Mouse (Mus musculus): Measurements from ENCODE around the gene Elmod3. TPM values are rescaled to one million over a fixed set of nuclear protein-coding genes. Genes with fewer than 3 reads are reported as not detected.

The Elmod3 gene
- polyA plus RNA-seq, 1 experiment from 2014 or later = 17.0 TPM

DNA sequence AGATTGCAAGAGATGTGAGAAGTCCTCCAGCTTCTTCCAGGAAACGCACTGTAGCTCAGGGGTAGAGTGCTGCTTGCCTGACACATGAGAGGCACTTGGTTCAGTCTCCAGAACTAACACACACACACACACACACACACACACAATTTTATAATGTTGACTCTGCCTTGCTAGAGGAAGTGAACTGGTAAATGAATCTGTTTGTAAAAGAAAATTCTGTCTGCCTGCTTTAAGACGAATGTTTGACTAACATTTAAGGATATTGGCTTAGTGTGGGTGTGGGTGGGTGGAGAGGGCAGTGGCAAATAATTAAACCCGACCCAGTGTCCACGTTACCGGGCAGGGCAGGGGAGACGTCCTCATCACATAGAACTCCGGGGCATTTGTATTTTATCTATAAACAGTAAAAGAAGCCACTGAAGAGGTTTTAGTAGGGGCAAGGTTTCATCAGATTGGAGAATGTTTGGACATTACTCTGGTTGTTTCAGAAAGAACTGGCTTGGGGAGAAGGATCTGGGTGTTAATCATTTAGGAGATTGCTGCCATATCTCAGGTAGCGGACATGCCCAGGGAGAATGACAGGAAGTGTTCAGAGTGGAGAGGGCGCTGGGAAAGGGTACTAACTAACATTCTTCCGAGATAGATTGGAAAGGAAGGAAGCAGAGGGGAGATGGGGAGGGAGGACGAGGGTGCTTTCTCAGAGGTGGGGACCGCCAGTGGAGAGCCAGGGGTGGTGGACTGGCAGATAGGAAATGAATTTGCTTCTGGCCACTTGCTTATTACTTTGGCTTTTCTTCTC lies 21.7 kb upstream of the Elmod3 start:
- Histone ChIP-seq H3K27me3 (ENCODE audit: control insufficient read depth, insufficient read depth, low read length) (no peaks in the 10 kb centered on the region), H3K9me3 (ENCODE audit: control insufficient read depth, low read length) (no peaks in the 10 kb centered on the region), H3K27ac (ENCODE audit: low read depth, low read length) (no peak overlapping the region), H3K4me3 (ENCODE audit: low read depth, low read length) (no peak overlapping the region), H3K9ac (ENCODE audit: low read length) (no peak overlapping the region), H3K4me1 (ENCODE audit: control insufficient read depth, insufficient read depth, low read length) (peaks cover 10% of the 10 kb centered on the region), H3K4me2 (ENCODE audit: low read depth) (no peak overlapping the region), H3K36me3 (ENCODE audit: control insufficient read depth, insufficient read depth, low read length) (no peaks in the 10 kb centered on the region)
- 59% methylated on average over 12 of the region's 12 CpGs for WGBS
- DNase-seq (ENCODE audit: low spot score) (no peak), ATAC-seq (ENCODE audit: insufficient read depth, low FRiP score, low TSS enrichment) (no peak)

DNA sequence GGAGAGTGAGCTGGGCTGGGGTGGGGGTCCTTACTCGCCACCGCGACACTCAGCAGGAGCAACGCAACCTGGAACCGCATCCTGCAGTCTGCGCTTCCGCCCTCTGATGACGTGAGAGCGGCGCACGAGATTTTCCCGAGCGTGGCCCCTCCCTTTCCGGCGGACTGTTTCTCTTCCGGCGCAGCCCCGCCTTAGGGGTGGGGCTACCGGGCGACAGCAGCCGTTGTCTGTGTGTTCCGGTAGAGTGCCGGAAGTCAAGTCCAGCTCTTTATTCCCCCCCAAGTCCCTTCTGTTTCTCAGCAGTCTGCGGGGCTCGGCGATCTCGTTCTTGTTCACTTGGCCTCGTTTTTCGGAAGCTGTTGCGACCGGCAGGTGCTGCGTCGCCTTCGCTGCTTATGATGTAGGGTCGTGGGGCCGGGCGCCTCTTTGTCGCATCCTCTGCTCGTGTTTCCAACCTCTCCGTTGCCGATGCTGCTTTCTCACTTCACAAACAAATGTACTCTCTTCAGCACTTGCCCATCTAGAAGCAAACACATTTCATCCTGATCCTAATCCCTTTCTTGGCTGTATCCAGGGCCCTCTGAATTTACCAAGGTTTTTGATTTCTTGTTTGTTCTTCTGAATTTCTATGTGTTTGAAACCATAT lies 18.6 kb upstream of the Elmod3 start, which contains the start of gene Tgoln1:
Gene Tgoln1, minus strand, starts transcription at position 358 of the 646 bp plus-strand sequence.
- no peaks in the 10 kb centered on the region for H3K36me3 ChIP-seq (ENCODE audit: control insufficient read depth, insufficient read depth, low read length)
- no peaks in the 10 kb centered on the region for H3K9me3 ChIP-seq (ENCODE audit: control insufficient read depth, low read length)
- 0% methylated on average over 40 of the region's 41 CpGs for WGBS
- peak within 1 kb of the TSS; percentile 86 for H3K27ac ChIP-seq (ENCODE audit: low read depth, low read length)
- DNase-seq (ENCODE audit: low spot score) = peak; percentile 97
- peak; percentile 98 for ATAC-seq (ENCODE audit: insufficient read depth, low FRiP score, low TSS enrichment)
- H3K4me2 ChIP-seq (ENCODE audit: low read depth) = peak within 1 kb of the TSS; percentile 70
- H3K4me1 ChIP-seq (ENCODE audit: control insufficient read depth, insufficient read depth, low read length) = peaks cover 11% of the 10 kb centered on the region
- no peaks in the 10 kb centered on the region for H3K27me3 ChIP-seq (ENCODE audit: control insufficient read depth, insufficient read depth, low read length)
- peak within 1 kb of the TSS; percentile 52 for H3K4me3 ChIP-seq (ENCODE audit: low read depth, low read length)
- H3K9ac ChIP-seq (ENCODE audit: low read length) = peak within 1 kb of the TSS; percentile 75

DNA sequence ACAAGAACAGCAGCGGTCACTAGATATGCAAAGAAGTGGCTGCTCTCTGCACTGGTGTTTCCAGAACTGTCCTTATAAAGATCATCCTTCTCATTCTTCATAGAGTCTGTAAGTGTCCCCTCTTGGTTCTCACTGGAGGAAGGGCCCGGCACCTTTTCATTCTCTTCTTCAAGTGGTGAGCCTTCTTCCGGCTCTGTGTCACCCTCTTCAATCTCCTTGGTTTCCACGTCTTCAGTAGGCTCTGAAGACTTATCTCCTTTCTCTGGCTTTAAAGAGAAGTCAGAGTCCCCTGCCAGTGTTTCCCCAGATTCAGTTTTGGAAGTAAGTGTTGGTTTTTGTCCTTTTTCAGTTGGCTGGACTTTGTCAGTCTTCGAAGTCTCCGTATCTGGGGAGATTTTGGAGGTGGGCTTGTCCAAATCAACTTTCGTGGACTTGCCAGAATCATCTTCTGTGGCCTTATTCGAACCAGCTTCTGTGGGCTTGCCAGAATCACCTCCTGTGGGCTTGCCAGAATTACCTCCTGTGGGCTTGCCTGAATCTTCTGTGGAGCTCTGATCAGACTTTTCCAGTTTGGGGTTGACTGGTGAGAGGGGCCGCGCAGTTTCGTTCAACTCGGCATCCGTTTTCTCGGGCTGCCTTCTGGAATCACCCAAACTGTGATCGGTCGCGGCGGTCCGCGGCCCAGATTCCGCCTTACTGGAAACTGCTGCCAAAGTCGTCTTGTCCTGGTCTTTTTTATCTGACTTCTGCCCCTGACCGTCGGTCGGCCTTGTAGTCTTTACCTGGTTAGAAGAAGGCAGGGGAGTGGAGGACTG lies 17.6 kb upstream of the Elmod3 start:
- ATAC-seq (ENCODE audit: insufficient read depth, low FRiP score, low TSS enrichment) (no peak), DNase-seq (ENCODE audit: low spot score) (no peak)
- H3K36me3 ChIP-seq (ENCODE audit: control insufficient read depth, insufficient read depth, low read length) = no peaks in the 10 kb centered on the region
- peak overlapping the region; percentile 61 for H3K9ac ChIP-seq (ENCODE audit: low read length)
- H3K27me3 ChIP-seq (ENCODE audit: control insufficient read depth, insufficient read depth, low read length) = no peaks in the 10 kb centered on the region
- H3K27ac ChIP-seq (ENCODE audit: low read depth, low read length) = no peak overlapping the region
- H3K9me3 ChIP-seq (ENCODE audit: control insufficient read depth, low read length) = no peaks in the 10 kb centered on the region
- H3K4me3 ChIP-seq (ENCODE audit: low read depth, low read length) = peak overlapping the region; percentile 52
- H3K4me1 ChIP-seq (ENCODE audit: control insufficient read depth, insufficient read depth, low read length) = peaks cover 11% of the 10 kb centered on the region
- H3K4me2 ChIP-seq (ENCODE audit: low read depth) = peak overlapping the region; percentile 70
- 28% methylated on average over 25 of the region's 25 CpGs for WGBS

DNA sequence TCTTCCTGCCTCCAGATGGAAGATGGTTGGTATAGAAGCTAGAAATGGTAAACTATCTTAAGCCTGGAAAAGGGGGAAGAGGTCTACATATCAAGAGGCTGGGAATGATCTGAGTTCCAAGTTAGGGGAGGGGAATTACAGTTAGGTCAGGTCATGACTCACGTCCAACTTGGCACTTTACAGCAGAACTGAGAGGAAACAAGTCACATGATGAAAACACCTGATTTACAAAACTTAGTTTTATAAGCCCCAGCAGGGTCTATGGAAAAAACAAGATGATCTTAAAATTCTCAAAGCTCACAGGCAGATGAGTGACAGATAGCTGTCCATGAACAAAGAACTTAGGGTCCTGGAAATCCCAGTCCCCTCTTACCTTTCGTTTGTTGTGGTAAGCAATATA lies 16.9 kb upstream of the Elmod3 start:
- H3K9me3 ChIP-seq (ENCODE audit: control insufficient read depth, low read length) = no peaks in the 10 kb centered on the region
- H3K4me1 ChIP-seq (ENCODE audit: control insufficient read depth, insufficient read depth, low read length) = peaks cover 11% of the 10 kb centered on the region
- no peak overlapping the region for H3K27ac ChIP-seq (ENCODE audit: low read depth, low read length)
- ATAC-seq (ENCODE audit: insufficient read depth, low FRiP score, low TSS enrichment) = no peak
- H3K4me3 ChIP-seq (ENCODE audit: low read depth, low read length) = peak overlapping the region; percentile 52
- WGBS = 71% methylated on average over 2 of the region's 2 CpGs
- H3K27me3 ChIP-seq (ENCODE audit: control insufficient read depth, insufficient read depth, low read length) = no peaks in the 10 kb centered on the region
- peak overlapping the region; percentile 70 for H3K4me2 ChIP-seq (ENCODE audit: low read depth)
- DNase-seq (ENCODE audit: low spot score) = no peak
- H3K9ac ChIP-seq (ENCODE audit: low read length) = peak overlapping the region; percentile 61
- H3K36me3 ChIP-seq (ENCODE audit: control insufficient read depth, insufficient read depth, low read length) = no peaks in the 10 kb centered on the region

DNA sequence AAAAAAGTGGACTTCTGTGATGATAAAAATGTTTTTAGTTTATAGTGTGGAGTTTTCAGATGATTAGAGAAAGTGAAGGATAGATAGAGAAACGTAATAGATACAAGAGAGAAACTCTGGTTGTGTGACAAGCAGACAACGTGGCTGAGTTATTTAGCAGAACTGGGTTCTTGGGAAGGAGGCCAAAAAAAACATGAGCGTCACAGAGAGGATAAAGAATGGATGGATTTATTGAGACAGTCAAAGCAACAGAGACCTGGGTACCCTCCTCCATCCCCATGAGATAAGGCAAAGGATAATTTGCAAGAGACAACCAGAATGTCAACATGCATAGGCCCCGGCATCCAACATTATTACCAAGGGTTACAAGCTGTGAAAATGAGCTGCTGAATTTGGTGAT lies 12.0 kb upstream of the Elmod3 start:
- no peak for ATAC-seq (ENCODE audit: insufficient read depth, low FRiP score, low TSS enrichment)
- Histone ChIP-seq H3K36me3 (ENCODE audit: control insufficient read depth, insufficient read depth, low read length) (no peaks in the 10 kb centered on the region), H3K4me3 (ENCODE audit: low read depth, low read length) (no peak overlapping the region), H3K9ac (ENCODE audit: low read length) (no peak overlapping the region), H3K9me3 (ENCODE audit: control insufficient read depth, low read length) (no peaks in the 10 kb centered on the region), H3K27ac (ENCODE audit: low read depth, low read length) (no peak overlapping the region), H3K4me2 (ENCODE audit: low read depth) (no peak overlapping the region), H3K4me1 (ENCODE audit: control insufficient read depth, insufficient read depth, low read length) (peaks cover 4% of the 10 kb centered on the region), H3K27me3 (ENCODE audit: control insufficient read depth, insufficient read depth, low read length) (no peaks in the 10 kb centered on the region)
- 84% methylated on average over 4 of the region's 4 CpGs for WGBS
- DNase-seq (ENCODE audit: low spot score) = no peak

DNA sequence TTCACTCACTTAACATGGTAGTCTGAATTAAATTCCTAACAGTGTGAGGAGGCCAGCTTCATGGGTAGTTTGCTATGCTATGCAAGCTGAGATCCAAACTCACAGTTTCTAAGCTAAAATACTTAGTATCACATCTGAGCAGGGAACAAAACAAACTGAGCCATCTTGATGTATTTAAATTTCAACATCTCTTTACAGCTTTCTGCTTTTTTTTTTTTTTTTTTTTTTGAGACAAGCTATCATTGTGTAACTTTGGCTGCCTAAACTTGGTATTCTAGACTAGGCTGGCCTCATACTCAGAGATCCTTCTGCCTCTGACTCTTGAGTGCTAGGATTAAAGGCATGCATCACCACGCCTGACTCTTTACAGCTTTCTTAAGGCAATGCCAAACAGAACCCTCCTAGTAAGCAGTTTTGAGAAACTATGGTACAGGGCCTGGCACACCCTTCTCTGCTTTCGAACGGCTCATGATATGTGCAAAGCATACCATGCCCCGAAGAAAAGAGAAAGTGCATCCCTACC lies 10.5 kb upstream of the Elmod3 start:
- Histone ChIP-seq H3K27me3 (ENCODE audit: control insufficient read depth, insufficient read depth, low read length) (no peaks in the 10 kb centered on the region), H3K4me1 (ENCODE audit: control insufficient read depth, insufficient read depth, low read length) (no peaks in the 10 kb centered on the region), H3K4me3 (ENCODE audit: low read depth, low read length) (no peak overlapping the region), H3K9me3 (ENCODE audit: control insufficient read depth, low read length) (no peaks in the 10 kb centered on the region), H3K4me2 (ENCODE audit: low read depth) (no peak overlapping the region), H3K27ac (ENCODE audit: low read depth, low read length) (no peak overlapping the region), H3K9ac (ENCODE audit: low read length) (no peak overlapping the region), H3K36me3 (ENCODE audit: control insufficient read depth, insufficient read depth, low read length) (no peaks in the 10 kb centered on the region)
- DNase-seq (ENCODE audit: low spot score) (no peak), ATAC-seq (ENCODE audit: insufficient read depth, low FRiP score, low TSS enrichment) (no peak)
- 92% methylated on average over 4 of the region's 4 CpGs for WGBS

DNA sequence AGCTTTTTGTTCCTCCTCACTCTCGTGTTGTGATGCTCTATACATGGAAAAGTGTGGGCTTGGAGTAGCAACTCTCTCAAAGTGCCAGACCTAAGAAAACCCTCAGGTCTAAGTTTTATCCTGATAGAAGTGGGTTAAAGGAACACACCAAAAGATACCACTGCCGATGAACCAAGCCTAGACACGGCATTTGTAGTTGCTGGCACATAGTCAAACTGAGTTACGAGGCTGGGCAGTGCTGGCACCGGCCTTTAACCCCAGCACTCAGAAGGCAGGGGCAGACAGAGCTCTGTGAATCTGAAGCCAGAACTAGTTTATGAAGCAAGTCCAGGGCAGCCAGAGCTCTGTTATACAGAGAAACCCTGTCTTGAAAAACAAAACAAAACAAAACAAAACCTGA lies 9.5 kb upstream of the Elmod3 start:
- Histone ChIP-seq H3K4me1 (ENCODE audit: control insufficient read depth, insufficient read depth, low read length) (no peaks in the 10 kb centered on the region), H3K9ac (ENCODE audit: low read length) (no peak overlapping the region), H3K9me3 (ENCODE audit: control insufficient read depth, low read length) (no peaks in the 10 kb centered on the region), H3K4me2 (ENCODE audit: low read depth) (no peak overlapping the region), H3K27ac (ENCODE audit: low read depth, low read length) (no peak overlapping the region), H3K27me3 (ENCODE audit: control insufficient read depth, insufficient read depth, low read length) (no peaks in the 10 kb centered on the region), H3K4me3 (ENCODE audit: low read depth, low read length) (no peak overlapping the region), H3K36me3 (ENCODE audit: control insufficient read depth, insufficient read depth, low read length) (no peaks in the 10 kb centered on the region)
- DNase-seq (ENCODE audit: low spot score) (no peak), ATAC-seq (ENCODE audit: insufficient read depth, low FRiP score, low TSS enrichment) (no peak)
- WGBS = 88% methylated on average over 5 of the region's 5 CpGs

DNA sequence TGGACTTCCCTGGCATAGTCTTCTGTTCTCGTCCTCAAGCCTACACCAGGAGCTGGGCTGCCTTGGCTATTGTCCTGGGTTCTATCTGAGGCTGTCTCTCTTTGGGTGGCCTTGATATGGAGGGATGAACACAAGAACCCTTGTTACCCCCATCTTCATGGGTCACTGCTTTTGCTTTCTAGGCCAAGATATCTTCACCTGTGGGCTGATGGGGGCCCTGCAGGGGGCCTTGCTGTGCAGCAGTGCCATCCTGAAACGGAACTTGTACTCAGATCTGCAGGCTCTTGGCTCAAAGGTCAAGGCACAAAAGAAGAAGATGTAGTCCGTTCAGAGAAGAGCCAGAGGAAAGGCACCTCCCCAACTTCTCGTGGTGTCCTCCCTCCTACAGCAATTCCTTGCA lies 8.8 kb upstream of the Elmod3 start:
- DNase-seq (ENCODE audit: low spot score) (no peak), ATAC-seq (ENCODE audit: insufficient read depth, low FRiP score, low TSS enrichment) (no peak)
- Histone ChIP-seq H3K27ac (ENCODE audit: low read depth, low read length) (no peak overlapping the region), H3K4me2 (ENCODE audit: low read depth) (no peak overlapping the region), H3K36me3 (ENCODE audit: control insufficient read depth, insufficient read depth, low read length) (no peaks in the 10 kb centered on the region), H3K4me3 (ENCODE audit: low read depth, low read length) (no peak overlapping the region), H3K27me3 (ENCODE audit: control insufficient read depth, insufficient read depth, low read length) (no peaks in the 10 kb centered on the region), H3K9me3 (ENCODE audit: control insufficient read depth, low read length) (no peaks in the 10 kb centered on the region), H3K9ac (ENCODE audit: low read length) (no peak overlapping the region), H3K4me1 (ENCODE audit: control insufficient read depth, insufficient read depth, low read length) (no peaks in the 10 kb centered on the region)
- 85% methylated on average over 4 of the region's 4 CpGs for WGBS

Data from neural tube, embryonic 11.5 days (tissue).